Mouse (Mus musculus) heart, postnatal 4 days (tissue): ENCODE results near the gene Tor2a. TPM values are rescaled to one million over a fixed set of nuclear protein-coding genes. Genes with fewer than 3 reads are reported as not detected.

Experiments
- DNase-seq: peaks from one replicate; pipeline ENCODE4 v3.0.0; 2021
- total RNA-seq, 2 experiments: library from RNA; stranded (reverse); gene quantifications; 2 replicates each; pipeline ENCODE4 v1.2.3; 2021

Gene Tor2a
- 10 to 100 TPM; 16.7 to 18.6 TPM for total RNA-seq

DNA sequence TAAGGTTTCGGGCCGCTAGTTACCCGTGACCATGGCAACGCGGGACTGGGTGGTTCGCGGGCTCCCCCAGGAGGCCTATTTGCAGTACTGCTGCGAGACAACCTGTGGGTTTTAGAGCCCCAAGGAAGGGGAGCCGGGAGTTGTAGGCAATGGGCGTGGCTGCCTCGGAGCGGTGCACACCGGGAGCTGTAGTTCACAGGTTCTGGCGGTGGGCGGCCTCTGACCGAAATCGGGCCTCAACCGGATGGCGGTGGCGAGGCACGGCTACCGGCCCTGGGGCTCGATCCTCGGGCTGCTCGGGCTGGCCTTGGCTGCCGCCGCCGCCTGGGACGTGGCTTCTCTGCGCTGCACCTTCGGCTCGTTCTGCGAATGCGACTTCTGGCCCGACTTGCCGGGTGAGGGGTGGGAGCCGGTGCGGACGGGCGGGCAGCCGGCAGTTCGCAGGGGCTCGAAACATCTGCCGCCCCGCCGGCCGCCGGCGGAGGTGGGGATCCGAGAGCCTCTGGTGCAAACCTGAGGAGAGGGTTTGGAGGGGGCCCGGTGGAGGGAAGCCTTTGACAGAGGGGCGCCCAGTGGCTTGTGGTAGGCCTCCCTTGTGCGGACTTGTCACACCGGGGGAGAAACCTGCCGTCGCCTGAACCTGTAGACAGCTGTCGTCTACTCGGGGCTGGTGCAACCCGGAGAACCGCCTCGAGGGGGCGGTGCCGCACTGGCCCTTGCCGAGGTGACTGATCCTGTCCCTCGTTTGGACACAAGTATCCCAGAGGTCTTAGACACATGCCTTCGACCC, at the start of gene Tor2a:
TSS of gene Tor2a (plus strand) at position 179 of the 790 bp plus-strand sequence.
- DNase-seq, result peak; percentile 98

DNA sequence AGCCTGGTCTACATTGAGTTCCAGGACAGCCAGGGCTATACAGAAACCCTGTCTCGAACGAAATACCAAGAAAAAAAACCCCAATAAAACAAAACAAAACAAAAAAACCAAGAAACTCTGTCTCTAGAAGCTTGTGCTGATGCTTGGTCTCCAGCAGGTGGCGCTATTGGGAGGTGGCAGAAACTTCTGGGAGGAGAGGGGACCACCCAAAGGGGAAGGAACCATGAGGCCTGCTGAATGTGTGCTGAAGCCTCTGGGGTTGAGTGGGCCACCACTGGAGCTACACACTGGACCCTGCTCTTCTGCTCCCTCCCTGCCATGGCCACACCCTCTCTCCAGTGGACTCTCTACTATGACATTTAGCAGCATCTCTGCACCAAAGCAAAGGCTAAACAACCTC, 48.4 kb upstream of the Tor2a start:
- peak; percentile 84 for DNase-seq

DNA sequence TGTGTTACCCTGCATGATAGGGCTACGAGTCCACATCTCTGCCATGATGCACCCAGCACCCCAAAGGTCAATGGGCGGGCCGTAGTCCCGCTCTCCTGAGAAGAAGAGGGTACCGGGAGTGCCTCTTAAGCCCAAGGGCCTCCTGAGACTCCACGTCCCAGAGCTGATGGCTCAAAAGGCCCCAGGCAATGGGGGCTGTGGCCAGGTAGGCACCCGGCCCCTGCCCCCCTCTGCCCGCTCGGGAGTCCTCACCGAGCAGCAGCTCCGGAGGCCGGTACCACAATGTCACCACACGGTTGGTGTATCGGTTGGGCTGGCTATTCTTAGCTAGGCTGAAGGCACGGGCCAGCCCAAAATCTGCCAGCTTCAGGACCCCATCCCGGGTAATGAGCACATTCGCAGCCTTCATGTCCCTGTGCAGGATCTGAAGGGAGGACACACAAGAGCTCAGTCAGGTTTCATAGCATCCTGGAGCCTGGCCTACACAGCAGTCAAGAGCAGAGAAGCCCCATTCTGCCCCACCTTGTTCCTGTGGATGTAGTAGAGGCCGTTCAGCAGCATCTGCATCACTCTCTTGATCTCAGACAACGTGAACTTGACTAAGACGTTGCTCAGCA, 47.4 kb upstream of the Tor2a start:
- DNase-seq, result no peak

DNA sequence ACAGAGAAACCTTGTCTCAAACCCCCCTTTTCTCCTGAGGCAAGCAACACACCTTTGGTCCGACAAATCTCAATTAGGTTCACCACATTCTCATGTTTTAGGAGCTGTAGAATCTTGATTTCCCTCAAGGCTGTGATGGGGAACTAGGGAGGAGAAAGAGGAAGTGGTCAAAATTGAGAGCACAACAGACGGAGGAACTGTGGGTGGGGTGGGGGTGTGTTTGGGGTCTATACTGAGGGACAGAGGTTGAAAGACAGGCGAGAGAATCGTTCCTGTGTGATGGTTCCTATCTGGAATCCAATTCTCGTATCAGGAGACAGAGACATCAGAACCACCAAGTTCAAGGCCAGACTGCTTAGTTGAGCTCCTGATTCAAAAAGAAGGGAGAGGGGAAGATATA, 46.6 kb upstream of the Tor2a start:
- no peak for DNase-seq

DNA sequence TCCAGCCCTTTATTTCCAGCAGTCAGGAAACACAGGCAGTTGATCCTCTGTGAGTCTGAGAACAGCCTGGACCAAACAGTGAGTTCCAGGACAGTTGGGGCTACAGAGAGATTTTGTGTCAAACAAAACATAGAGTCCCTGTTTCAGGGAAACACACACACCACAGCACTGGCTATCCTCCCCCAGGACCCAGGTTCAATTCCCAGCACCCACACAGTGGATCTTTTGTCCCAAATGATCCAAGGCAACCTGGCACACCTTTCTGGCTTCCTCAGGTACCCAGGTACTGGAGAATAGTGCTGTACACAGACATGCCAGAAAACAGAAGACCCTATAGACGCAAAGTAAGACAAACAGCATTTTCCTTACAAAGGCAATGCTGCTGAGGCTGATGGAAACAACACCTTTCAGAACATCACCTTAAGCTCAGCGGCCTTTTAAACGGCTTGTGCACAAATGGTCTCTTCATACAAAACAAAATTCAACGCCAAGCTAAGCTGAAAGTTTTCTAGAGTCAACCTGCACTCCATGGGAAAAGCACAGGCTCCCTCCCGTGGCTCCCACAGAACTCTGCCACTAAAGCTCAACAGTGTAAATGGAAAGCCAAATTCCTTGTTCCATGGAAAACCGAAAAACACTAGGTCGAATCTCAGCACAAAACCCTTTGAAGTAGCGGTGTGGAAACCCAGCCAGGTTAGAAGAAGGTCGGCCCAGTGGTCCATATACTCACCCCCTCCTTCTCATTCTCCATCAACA, 45.6 kb upstream of the Tor2a start:
- no peak for DNase-seq

DNA sequence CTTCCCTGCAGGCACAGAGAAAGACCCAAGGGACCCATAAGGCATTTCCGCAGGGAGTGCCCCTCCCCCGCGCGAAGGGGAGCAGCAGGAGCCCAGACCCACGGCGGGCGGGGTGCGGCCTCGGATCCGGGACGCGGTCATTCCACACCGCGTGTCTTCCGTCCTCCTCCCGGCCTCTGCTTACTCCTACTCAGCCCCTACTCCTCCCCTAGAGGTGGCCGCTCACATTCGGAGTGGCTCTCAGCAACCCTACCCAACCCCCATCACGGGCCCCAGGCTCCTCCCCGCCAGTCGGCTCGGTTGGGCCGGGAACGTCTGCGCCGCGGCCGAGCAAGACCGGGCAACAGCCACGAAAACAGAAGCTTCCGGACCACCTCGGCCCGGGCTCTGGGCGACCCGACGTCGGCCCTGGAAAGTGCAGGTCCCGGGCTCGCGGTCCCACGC, 44.9 kb upstream of the Tor2a start:
- DNase-seq, result peak; percentile 83

DNA sequence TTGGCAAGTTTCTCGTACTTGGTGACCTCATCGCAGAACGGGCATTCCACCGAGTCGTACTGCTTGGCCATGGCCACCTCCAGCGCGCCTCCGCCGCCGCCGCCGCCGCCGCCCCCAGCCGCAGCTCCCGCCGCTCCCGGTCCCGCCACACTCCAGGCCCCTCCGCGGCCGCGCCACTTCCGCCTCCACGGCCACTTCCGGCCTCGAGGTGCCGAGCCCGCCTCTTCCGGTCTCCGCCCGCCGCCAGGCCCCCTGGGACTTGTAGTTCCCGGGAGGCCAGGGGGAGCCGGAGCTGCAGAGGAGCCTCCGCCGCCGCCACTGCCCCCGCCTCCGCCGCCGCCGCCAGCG, 44.5 kb upstream of the Tor2a start:
- peak; percentile 97 for DNase-seq

DNA sequence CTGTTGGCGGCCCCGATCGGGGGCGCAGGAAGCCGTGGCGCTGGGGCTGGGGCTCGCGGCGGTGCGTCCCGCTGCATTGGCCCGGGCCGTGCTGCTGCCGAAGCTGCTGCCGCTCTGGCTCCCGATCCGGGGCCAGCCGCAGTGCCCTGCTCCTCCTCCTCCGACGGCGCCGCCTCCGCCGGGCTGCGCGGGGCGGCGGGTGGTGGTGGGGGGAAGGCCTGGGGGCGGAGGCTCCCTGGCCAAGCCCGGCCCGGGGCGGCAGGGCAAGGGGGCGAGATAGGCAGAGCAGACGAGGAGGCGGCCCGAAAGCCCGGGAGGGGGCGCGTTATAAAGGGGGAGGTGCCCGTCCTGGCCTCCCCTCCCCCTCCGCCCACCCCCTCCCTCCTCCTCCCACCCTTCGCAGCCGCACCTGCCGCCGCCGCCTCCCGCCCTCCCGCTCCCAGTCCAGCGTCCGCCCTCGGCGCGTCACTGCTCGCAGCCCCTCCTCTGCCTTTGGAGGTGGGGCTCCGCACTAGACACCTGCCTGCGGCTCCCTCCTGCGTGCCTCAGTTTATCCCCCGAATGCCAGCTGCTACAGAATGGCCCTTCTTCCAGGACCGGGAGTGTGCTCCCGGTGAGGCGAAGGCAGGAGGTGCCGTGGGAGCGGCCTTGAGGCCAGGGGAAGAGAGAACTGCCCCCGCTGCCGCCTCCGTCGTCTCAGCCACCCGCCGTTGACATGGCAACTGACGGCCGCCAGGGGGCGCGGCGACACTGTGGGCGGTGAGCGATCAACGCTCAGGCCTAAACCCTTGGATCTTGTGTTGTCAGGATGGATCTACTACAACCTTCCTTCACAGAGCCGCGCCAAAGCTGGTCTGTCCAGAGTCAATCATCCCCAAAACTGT, 43.9 kb upstream of the Tor2a start, which contains the start of gene Cdk9:
TSS of gene Cdk9 (minus strand) at position 143 of the 884 bp plus-strand sequence.
- DNase-seq, result peak; percentile 96

DNA sequence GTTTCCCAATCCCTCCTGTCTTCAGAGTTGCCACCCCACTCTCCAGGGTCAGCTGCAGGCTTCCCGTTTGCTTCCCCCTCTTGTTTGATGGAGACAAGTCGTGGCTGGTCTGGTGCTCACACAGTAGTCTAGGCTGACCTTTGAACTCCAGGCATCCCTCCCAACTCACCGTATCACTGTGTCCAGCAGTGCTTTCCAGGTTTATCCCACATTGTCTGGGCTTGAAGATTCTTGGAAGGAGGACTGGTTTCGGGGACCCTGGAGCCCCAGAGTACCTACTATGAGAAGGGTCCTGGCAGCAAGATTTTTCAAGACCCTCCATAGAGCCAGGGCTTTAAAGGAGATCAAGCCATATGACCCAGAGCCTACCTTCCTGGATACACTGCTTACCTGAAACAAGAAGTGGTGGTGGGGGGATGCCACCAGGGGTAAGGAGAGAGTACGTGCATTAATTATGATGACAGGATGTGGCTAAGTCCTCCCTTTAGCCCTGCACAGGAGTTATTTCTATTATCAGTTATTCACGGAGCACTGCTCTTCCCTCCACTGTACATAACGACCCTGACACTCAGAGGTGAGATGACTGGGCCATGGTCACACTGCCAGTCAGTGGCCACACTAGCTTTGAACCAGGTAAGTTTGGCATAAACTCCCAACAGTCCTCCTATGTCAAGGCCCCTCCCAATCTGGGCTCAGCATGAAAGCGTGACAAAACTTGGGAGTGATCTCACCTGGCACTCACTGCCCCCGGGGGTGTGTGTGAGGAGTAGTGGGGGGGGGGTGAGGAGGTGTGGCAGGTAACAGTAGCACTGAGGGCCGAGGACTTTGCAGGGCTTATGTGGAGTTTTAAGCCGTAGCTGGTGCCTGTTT, 42.7 kb upstream of the Tor2a start:
- DNase-seq, result no peak

DNA sequence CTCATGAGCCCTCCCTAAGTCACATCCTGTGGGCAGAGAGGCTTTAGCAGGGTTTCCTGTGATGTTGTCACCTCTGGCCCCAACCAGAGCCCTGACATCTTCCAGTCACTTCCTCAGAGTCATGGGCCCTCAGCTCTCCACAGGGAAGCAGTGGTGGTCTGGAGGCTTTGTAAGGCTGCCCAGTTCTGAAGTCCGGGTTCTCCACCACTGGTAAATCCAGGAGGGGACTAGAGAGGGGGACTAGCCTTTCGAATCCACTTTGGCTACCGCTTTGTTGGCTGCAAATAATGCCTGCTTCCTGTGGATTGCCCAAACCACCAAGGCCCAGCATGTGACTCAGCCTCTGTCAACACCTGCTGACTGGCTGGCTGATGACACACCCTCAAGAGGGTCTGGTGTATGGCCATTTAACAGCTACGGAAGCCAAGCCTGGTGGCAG, 42.0 kb upstream of the Tor2a start:
- DNase-seq, result peak; percentile 45

DNA sequence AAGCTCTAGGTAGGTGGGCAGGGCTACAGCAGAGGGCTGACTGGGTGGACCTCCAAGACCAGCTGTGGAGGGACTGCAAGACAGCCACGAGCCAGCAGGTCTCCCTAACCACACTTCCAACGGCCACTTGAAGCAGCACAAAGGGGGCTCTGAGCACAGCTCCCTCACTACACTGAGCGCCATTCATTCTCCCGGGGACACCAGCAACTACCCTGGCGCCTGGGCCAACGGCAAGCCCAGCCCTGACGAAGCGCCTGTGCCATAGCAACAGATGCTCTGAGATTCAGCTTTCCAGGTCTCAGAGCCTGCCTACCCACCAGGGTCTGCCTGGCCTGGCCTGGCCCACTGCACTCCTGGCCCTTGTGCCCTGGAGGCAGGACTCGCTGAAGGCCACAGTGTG, 38.3 kb upstream of the Tor2a start:
- DNase-seq, result no peak

DNA sequence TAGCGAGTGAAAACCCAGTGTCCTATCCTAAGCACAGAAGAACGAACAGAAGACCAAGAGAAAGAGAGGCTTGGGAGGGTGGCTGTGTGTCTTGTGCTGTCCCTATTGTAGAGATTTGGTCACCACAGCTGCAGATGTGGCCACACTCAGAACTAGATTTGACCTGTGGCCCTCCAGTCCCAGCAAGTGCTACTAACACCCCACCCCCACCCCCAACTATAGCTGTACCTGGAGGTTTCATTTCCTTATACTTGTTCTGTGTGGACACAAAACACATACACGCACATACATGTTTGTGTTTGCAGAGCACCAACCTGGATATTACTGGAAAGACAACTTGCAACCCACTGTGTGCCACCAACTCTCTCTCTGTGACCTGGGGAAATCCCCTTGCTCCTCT, 37.0 kb upstream of the Tor2a start:
- DNase-seq, result no peak

DNA sequence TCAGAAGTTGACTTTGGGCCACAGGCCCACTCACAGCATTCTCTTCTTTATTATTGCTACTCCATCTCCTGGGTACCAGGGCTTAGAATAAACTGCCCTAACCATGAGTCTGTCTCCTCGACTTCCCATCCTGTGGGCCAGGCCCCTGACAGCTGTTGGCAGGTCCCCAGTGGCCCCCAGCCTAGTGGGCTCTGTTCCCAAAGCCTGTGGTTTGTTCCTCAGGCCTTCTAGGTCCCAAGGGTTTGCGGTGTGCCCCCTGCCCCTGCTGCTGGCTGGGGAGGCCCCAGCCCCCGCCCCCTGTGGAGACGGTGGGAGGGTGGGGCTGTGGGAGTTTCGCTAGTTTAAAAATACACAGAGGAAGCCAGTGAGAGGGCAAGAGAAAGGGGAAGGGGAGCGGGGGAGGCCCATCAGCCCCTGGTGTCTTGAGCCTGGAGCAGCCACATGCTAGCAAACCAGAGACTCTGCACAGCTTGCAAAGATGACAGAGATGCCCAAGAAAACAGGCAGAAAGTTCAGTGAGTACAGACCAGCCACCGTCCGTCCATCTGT, 36.3 kb upstream of the Tor2a start, which contains the start of gene Sh2d3c:
TSS of gene Sh2d3c (plus strand) at position 375 of the 549 bp plus-strand sequence.
- DNase-seq, result peak; percentile 54

DNA sequence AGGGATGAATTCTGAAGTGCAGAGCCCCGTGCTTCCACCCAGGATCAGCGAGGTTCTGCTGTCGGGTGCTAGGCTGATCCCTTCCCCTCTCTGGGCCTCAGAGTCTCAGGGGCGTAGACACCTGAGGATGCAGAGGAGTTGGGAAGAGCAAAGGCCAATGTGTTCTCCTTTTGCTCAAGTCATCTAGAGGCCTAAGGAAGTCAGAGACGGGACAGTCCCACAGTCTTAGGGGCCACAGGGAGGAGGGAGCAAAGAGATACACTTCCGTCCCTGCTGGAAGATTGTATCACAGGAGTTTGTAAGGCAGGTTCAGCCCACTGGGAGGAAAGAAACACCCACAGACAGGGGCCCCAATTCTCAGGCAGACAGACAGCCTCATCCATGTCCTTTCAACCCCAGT, 35.0 kb upstream of the Tor2a start:
- no peak for DNase-seq

DNA sequence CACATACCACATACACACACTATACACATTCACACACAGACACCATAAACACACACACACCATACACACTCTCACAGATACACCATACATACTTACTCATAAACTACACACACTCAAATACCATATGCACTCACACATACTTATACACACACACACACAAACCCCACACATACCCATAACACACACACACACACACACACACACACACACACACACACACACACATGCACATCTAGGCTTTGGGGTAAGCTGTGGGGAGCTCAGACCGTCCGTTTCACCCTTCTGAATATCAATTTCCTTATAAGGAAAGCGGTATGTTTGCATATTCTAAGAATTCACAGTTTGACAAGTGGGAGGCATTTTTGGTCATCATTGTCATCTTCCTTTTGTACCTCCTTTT, 34.5 kb upstream of the Tor2a start:
- no peak for DNase-seq

DNA sequence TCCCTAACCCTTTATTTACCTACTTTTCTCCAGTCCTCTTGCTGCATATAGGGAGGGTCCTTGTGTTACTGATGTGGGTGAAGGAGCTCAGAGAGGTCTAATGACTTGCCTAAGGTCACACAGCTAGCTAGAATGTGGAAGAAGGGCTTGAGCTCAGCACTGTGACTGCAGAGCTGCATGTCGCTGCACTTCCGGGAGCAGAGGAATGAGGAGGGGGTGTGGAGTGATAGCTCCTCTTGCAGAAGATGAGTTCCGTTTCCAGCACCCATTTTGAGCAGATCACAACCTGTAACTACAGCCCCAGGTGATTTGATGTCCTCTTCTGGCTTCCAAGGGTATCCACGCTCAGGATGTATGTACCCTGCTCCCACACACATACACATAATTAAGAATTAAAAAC, 32.9 kb upstream of the Tor2a start:
- DNase-seq, result no peak

DNA sequence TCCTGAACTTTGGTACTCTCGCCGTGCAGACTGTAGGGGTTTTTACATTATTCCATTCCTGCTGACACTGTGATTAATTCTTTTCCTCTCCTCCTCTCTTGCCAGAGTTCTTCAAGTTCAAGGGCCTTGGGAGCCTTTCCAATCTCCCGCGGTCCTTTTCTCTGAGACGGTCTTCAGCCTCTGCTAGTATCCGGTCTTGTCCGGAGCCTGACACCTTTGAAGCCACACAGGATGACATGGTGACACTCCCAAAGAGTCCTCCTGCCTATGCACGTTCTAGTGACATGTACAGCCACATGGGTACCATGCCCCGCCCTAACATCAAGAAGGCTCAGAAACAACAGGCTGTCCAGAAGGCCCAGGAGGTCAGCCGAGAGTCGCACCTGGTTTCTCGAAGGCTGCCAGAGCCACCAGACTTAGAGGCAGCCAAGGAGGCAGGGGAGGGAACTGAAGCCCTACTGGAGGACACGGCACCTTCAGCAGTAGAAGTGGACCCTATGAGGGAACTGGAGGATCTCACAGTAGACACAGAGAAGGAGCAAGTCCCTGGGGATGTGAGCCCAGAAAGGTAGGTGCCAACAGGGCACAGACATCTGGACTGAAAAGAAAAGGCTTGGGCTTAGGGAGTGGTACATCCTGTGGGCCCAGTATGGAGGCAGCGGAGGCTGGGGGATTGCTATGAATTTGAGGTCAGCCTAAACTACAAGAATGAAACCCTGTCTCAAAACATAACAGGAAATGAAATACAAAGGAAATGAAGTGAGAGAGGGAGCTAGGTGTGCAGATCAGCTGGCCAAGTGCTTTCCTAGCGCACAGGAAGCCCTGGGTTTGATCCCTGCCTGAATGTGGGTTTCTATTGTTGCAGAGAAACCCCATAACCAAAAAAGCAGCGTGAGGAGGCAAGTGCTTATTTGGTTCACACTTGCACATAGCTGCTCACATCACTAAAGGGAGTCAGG, 31.9 kb upstream of the Tor2a start:
- no peak for DNase-seq

DNA sequence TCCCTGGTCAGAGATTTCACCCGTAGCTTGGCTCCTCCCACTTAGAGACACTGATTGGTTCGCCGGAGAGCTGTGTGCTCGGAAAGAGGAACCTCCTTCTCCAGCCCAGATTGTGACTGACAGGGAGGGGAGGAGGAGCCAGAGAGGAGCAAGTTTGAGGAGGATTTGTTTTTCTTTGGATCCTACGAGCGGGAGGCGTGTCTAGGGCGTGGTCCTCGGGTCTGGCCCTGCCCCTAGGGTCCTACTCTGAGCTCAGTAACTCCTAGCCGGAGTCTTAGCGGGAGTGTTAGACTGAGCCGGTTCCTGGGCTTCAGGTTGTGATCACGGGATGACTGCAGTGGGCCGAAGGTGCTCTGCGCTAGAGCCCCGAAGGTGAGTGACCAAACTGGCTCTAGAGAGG, 29.6 kb upstream of the Tor2a start:
- DNase-seq, result peak; percentile 95

DNA sequence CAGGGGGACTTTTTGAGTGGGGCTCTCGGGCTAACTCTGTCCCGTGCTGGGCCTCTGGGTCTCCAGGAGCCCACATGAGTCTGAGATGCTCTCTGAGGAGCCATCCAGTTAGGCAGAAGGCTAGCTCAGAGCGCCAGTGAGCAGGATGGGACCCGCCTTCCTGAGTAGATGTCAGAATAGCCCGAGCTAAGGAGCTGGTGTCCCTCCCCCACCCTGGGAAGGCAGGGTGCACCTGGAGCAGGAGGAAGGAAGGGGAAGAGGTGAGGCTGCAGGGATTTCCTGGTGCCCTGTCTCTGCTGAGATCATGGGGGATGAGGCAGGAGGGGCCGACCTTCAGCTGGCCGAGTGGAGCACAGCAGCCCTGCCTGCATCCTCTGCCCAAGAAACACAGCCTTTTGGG, 28.6 kb upstream of the Tor2a start:
- DNase-seq, result peak; percentile 68

DNA sequence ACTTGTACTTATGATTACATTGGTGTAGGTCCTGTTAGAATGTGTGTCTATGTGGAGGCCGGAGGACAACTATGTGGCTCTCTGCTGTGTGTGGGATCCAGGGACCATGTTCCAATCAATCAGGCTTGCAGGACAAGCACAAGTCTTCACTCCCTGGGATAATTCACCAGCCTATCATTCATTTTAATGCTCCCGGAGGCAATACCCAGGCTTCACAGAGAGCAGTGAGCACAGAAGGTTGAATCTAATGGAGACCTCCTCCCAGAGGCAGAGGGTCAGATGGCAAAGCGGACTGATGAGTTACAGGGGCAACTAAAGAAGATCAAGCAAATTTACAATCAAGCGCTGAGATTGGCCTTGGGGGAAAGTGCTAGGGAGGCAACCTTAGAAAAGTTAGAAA, 27.5 kb upstream of the Tor2a start:
- no peak for DNase-seq
